Mouse (Mus musculus): ENCODE measurements around the gene Zswim3. TPM values are rescaled to one million over a fixed set of nuclear protein-coding genes. Genes with fewer than 3 reads are reported as not detected.
"Not testable (repeated sequence)": the region's sequence is repeated elsewhere in the genome, so short reads cannot be mapped to it uniquely, and the experiment has no call there.

The Zswim3 gene
- polyA plus RNA-seq, 1 experiment from 2014 or later = 13.7 TPM

GRCm38 (mm10) chr2:164861094-164861493, 56.2 kb downstream of the Zswim3 start:
- Histone ChIP-seq H3K4me3 (no peak overlapping the region), H3K9me3 (no peaks in the 10 kb centered on the region), H3K27ac (peak overlapping the region; percentile 62; the same call in 1 of the 2 replicates), H3K27me3 (peaks cover 45% of the 10 kb centered on the region), H3K36me3 (no peaks in the 10 kb centered on the region), H3K4me1 (replicated peaks) (peaks cover 32% of the 10 kb centered on the region), H3K4me2 (no peak overlapping the region), H3K9ac (no peak overlapping the region)
- WGBS = 75% methylated on average over 4 of the region's 4 CpGs
- no peak for ATAC-seq (ENCODE audit: low FRiP score)

GRCm38 (mm10) chr2:164862179-164862861, 57.4 kb downstream of the Zswim3 start:
- WGBS = 48% methylated on average over 9 of the region's 9 CpGs
- ATAC-seq (ENCODE audit: low FRiP score) = 0 out of 2 replicates have a peak, but pooled peaks have one; percentile 40
- no peaks in the 10 kb centered on the region for H3K9me3 ChIP-seq
- peaks cover 33% of the 10 kb centered on the region for H3K27me3 ChIP-seq
- H3K27ac ChIP-seq = peak overlapping the region; percentile 60
- H3K4me1 ChIP-seq (replicated peaks) = peaks cover 20% of the 10 kb centered on the region
- no peak overlapping the region for H3K4me3 ChIP-seq
- H3K9ac ChIP-seq = no peak overlapping the region
- no peaks in the 10 kb centered on the region for H3K36me3 ChIP-seq
- H3K4me2 ChIP-seq = no peak overlapping the region

- WGBS = 91% methylated on average over 9 of the region's 9 CpGs
- H3K4me2 ChIP-seq = not testable (repeated sequence)
- peaks cover 22% of the 10 kb centered on the region for H3K27me3 ChIP-seq
Measured at GRCm38 (mm10) chr2:164863411-164863810, 58.5 kb downstream of the Zswim3 start.

GRCm38 (mm10) chr2:164864593-164864992, 59.7 kb downstream of the Zswim3 start:
- Histone ChIP-seq H3K9ac (no peak overlapping the region), H3K9me3 (peaks cover 4% of the 10 kb centered on the region; the same call in 1 of the 2 replicates), H3K36me3 (no peaks in the 10 kb centered on the region), H3K4me1 (replicated peaks) (peaks cover 10% of the 10 kb centered on the region), H3K4me3 (no peak overlapping the region), H3K27ac (no peak overlapping the region), H3K4me2 (no peak overlapping the region), H3K27me3 (peaks cover 12% of the 10 kb centered on the region; the same call in 1 of the 2 replicates)
- 81% methylated on average over 4 of the region's 4 CpGs for WGBS
- ATAC-seq (ENCODE audit: low FRiP score) = no peak

More at GRCm38 (mm10) chr2:164863411-164863810, 58.5 kb downstream of the Zswim3 start:
- ATAC-seq (ENCODE audit: low FRiP score); H3K9me3 ChIP-seq; H3K36me3 ChIP-seq; H3K4me3 ChIP-seq; H3K9ac ChIP-seq; H3K27ac ChIP-seq: not testable (repeated sequence)
- peaks cover 10% of the 10 kb centered on the region for H3K4me1 ChIP-seq (replicated peaks)

GRCm38 (mm10) chr2:164866741-164867551, 62.0 kb downstream of the Zswim3 start:
- H3K4me1 ChIP-seq (replicated peaks) = peaks cover 1% of the 10 kb centered on the region
- H3K4me2 ChIP-seq = no peak overlapping the region
- 68% methylated on average over 16 of the region's 16 CpGs for WGBS
- no peak for ATAC-seq (ENCODE audit: low FRiP score)
- no peaks in the 10 kb centered on the region for H3K27me3 ChIP-seq
- peak overlapping the region; percentile 46; the same call in 1 of the 2 replicates for H3K27ac ChIP-seq
- no peak overlapping the region for H3K4me3 ChIP-seq
- peaks cover 4% of the 10 kb centered on the region; the same call in 1 of the 2 replicates for H3K9me3 ChIP-seq
- no peak overlapping the region for H3K9ac ChIP-seq
- H3K36me3 ChIP-seq = no peaks in the 10 kb centered on the region

GRCm38 (mm10) chr2:164867566-164867965, 62.7 kb downstream of the Zswim3 start:
- Histone ChIP-seq H3K36me3 (no peaks in the 10 kb centered on the region), H3K4me3 (no peak overlapping the region), H3K27ac (peak overlapping the region; percentile 46; the same call in 1 of the 2 replicates), H3K9ac (no peak overlapping the region), H3K27me3 (no peaks in the 10 kb centered on the region), H3K4me2 (no peak overlapping the region), H3K4me1 (replicated peaks) (no peaks in the 10 kb centered on the region), H3K9me3 (peaks cover 4% of the 10 kb centered on the region; the same call in 1 of the 2 replicates)
- WGBS = 95% methylated on average over 7 of the region's 7 CpGs
- no peak for ATAC-seq (ENCODE audit: low FRiP score)

GRCm38 (mm10) chr2:164868491-164868890, 63.6 kb downstream of the Zswim3 start:
- no peaks in the 10 kb centered on the region for H3K36me3 ChIP-seq
- ATAC-seq (ENCODE audit: low FRiP score) = no peak
- no peak overlapping the region for H3K4me2 ChIP-seq
- H3K9ac ChIP-seq = no peak overlapping the region
- H3K4me3 ChIP-seq = no peak overlapping the region
- no peak overlapping the region for H3K27ac ChIP-seq
- H3K9me3 ChIP-seq = peaks cover 4% of the 10 kb centered on the region; the same call in 1 of the 2 replicates
- H3K27me3 ChIP-seq = no peaks in the 10 kb centered on the region
- no peaks in the 10 kb centered on the region for H3K4me1 ChIP-seq (replicated peaks)
- 75% methylated on average over 7 of the region's 7 CpGs for WGBS

Other genes with a start within 250 kb of the Zswim3 start
- 4.5 and 5.5 TPM in 2 replicates for gene Wfdc2, start 242.7 kb upstream of the Zswim3 start, polyA plus RNA-seq (2015; fragmentation: Nextera tagmentation; extraction: Ambion mirVana)
- not detected in 2 replicates for gene Spint3, start 231.6 kb upstream of the Zswim3 start, polyA plus RNA-seq (2015; fragmentation: Nextera tagmentation; extraction: Ambion mirVana)
- gene Wfdc6a, start 219.7 kb upstream of the Zswim3 start, polyA plus RNA-seq (2015; fragmentation: Nextera tagmentation; extraction: Ambion mirVana) = not detected in 2 replicates
- gene Eppin, start 211.5 kb upstream of the Zswim3 start, polyA plus RNA-seq (2015; fragmentation: Nextera tagmentation; extraction: Ambion mirVana) = not detected in 2 replicates
- not detected in 2 replicates for gene Wfdc6b, start 191.6 kb upstream of the Zswim3 start, polyA plus RNA-seq (2015; fragmentation: Nextera tagmentation; extraction: Ambion mirVana)
- not detected in 2 replicates for gene Wfdc8, start 191.5 kb upstream of the Zswim3 start, polyA plus RNA-seq (2015; fragmentation: Nextera tagmentation; extraction: Ambion mirVana)
- not detected in 2 replicates for gene Wfdc16, start 166.3 kb upstream of the Zswim3 start, polyA plus RNA-seq (2015; fragmentation: Nextera tagmentation; extraction: Ambion mirVana)
- gene Wfdc10, start 149.1 kb upstream of the Zswim3 start, polyA plus RNA-seq (2015; fragmentation: Nextera tagmentation; extraction: Ambion mirVana) = not detected in 2 replicates
- not detected in 2 replicates for gene Wfdc9, start 148.5 kb upstream of the Zswim3 start, polyA plus RNA-seq (2015; fragmentation: Nextera tagmentation; extraction: Ambion mirVana)
- not detected in 2 replicates for gene Wfdc11, start 131.0 kb upstream of the Zswim3 start, polyA plus RNA-seq (2015; fragmentation: Nextera tagmentation; extraction: Ambion mirVana)
- gene Wfdc13, start 120.0 kb upstream of the Zswim3 start, polyA plus RNA-seq (2015; fragmentation: Nextera tagmentation; extraction: Ambion mirVana) = not detected in 2 replicates
- not detected in 2 replicates for gene Spint4, start 106.6 kb upstream of the Zswim3 start, polyA plus RNA-seq (2015; fragmentation: Nextera tagmentation; extraction: Ambion mirVana)
- gene Spint5, start 89.8 kb upstream of the Zswim3 start, polyA plus RNA-seq (2015; fragmentation: Nextera tagmentation; extraction: Ambion mirVana) = not detected in 2 replicates
- 0.95 and 1.2 TPM in 2 replicates for gene Wfdc3, start 59.2 kb upstream of the Zswim3 start, polyA plus RNA-seq (2015; fragmentation: Nextera tagmentation; extraction: Ambion mirVana)
- 65.0 and 72.3 TPM in 2 replicates for gene Dnttip1, start 59.1 kb upstream of the Zswim3 start, polyA plus RNA-seq (2015; fragmentation: Nextera tagmentation; extraction: Ambion mirVana)
- gene Ube2c, start 35.2 kb upstream of the Zswim3 start, polyA plus RNA-seq (2015; fragmentation: Nextera tagmentation; extraction: Ambion mirVana) = 97.2 and 108 TPM in 2 replicates
- gene Tnnc2, start 25.1 kb upstream of the Zswim3 start, polyA plus RNA-seq (2015; fragmentation: Nextera tagmentation; extraction: Ambion mirVana) = 1.3 and 3.9 TPM in 2 replicates
- 21.0 and 22.4 TPM in 2 replicates for gene Snx21, start 19.3 kb upstream of the Zswim3 start, polyA plus RNA-seq (2015; fragmentation: Nextera tagmentation; extraction: Ambion mirVana)
- gene Acot8, start 216 bp upstream of the Zswim3 start, polyA plus RNA-seq (2015; fragmentation: Nextera tagmentation; extraction: Ambion mirVana) = 19.4 and 19.8 TPM in 2 replicates
- 23.9 and 24.3 TPM in 2 replicates for gene Zswim1, start 17.6 kb downstream of the Zswim3 start, polyA plus RNA-seq (2015; fragmentation: Nextera tagmentation; extraction: Ambion mirVana)
- gene Spata25, start 23.4 kb downstream of the Zswim3 start, polyA plus RNA-seq (2015; fragmentation: Nextera tagmentation; extraction: Ambion mirVana) = not detected in 2 replicates
- 101 and 109 TPM in 2 replicates for gene Ctsa, start 27.8 kb downstream of the Zswim3 start, polyA plus RNA-seq (2015; fragmentation: Nextera tagmentation; extraction: Ambion mirVana)
- 5.4 and 5.9 TPM in 2 replicates for gene Neurl2, start 28.4 kb downstream of the Zswim3 start, polyA plus RNA-seq (2015; fragmentation: Nextera tagmentation; extraction: Ambion mirVana)
- gene Pltp, start 52.6 kb downstream of the Zswim3 start, polyA plus RNA-seq (2015; fragmentation: Nextera tagmentation; extraction: Ambion mirVana) = 123 and 127 TPM in 2 replicates
- 87.8 and 95.3 TPM in 2 replicates for gene Pcif1, start 74.2 kb downstream of the Zswim3 start, polyA plus RNA-seq (2015; fragmentation: Nextera tagmentation; extraction: Ambion mirVana)
- 13.1 and 13.9 TPM in 2 replicates for gene Zfp335, start 106.7 kb downstream of the Zswim3 start, polyA plus RNA-seq (2015; fragmentation: Nextera tagmentation; extraction: Ambion mirVana)
- gene Mmp9, start 135.7 kb downstream of the Zswim3 start, polyA plus RNA-seq (2015; fragmentation: Nextera tagmentation; extraction: Ambion mirVana) = 23.8 and 25.2 TPM in 2 replicates
- 21.4 and 22.1 TPM in 2 replicates for gene Slc12a5, start 155.7 kb downstream of the Zswim3 start, polyA plus RNA-seq (2015; fragmentation: Nextera tagmentation; extraction: Ambion mirVana)
- gene Ncoa5, start 229.8 kb downstream of the Zswim3 start, polyA plus RNA-seq (2015; fragmentation: Nextera tagmentation; extraction: Ambion mirVana) = 119 and 128 TPM in 2 replicates